Mouse (Mus musculus): ENCODE measurements around the gene Acsl1. TPM values are rescaled to one million over a fixed set of nuclear protein-coding genes. Genes with fewer than 3 reads are reported as not detected.
A peak's percentile ranks its signal among the peaks of the same experiment; 100 is the strongest.

The Acsl1 gene
- polyA plus RNA-seq, 1 experiment, result 2.6 TPM

DNA sequence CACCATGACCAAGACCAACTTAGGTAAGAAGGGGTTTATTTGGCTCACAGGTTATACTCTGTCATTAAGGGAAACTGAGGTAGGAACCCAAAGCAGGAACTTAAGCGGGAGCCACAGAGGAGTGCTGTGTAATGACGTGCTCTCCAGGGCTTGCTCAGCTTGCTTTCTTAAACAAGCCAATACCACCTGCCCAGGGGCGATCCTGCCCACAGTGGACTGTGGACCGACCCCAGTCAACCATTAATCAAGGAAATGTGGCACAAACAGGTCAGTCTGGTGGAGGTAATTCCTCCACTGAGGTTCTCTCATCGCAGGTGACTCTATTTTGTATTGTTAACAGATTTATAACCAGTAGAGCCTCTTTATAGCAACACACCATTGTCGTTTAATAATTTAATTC, 23.5 kb upstream of the Acsl1 start:
- H3K4me3 ChIP-seq (replicated peaks), result no peak overlapping the region
- H3K27me3 ChIP-seq (replicated peaks), result peaks cover 5% of the 10 kb centered on the region
- H3K4me1 ChIP-seq, result peaks cover 4% of the 10 kb centered on the region; the same call in 1 of the 2 replicates
- TF ChIP-seq GATA1 (IDR thresholded peaks at IDR 0.05; ENCODE audit: borderline replicate concordance, low read length), result no peak
- H3K36me3 ChIP-seq (replicated peaks; ENCODE audit: low read length), result no peaks in the 10 kb centered on the region
- no peaks in the 10 kb centered on the region for H3K9me3 ChIP-seq

GRCm38 (mm10) chr8:46448606-46449005, 22.2 kb upstream of the Acsl1 start:
- Histone ChIP-seq H3K9me3 (peaks cover 9% of the 10 kb centered on the region), H3K4me1 (peaks cover 4% of the 10 kb centered on the region; the same call in 1 of the 2 replicates), H3K4me3 (replicated peaks) (no peak overlapping the region), H3K27me3 (replicated peaks) (peaks cover 5% of the 10 kb centered on the region), H3K36me3 (replicated peaks; ENCODE audit: low read length) (no peaks in the 10 kb centered on the region)
- TF ChIP-seq FLI1 (IDR thresholded peaks at IDR 0.05; ENCODE audit: low read length) (no peak), GATA1 (IDR thresholded peaks at IDR 0.05; ENCODE audit: borderline replicate concordance, low read length) (no peak)

DNA sequence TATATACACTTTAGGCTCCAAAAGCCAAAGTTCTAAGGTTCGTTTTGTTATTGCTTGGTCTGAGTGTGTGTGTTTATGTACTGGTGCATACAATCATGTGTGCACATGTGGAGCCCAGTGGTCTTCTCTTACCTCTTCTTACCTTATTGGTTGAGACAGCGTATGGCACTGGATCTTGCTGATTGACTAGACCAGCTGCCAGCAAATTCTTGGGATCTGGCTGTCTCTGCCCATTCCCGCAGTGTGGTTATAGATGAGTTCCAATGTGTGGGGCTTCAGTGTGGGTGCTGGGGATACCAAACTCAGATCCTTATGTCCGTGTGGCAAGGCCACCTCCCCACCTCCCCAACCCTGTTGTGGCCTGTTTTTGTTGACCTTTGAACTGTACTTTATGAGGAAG, 21.8 kb upstream of the Acsl1 start:
- TF ChIP-seq GATA1 (IDR thresholded peaks at IDR 0.05; ENCODE audit: borderline replicate concordance, low read length), result no peak
- TF ChIP-seq FLI1 (IDR thresholded peaks at IDR 0.05; ENCODE audit: low read length), result no peak
- H3K9me3 ChIP-seq, result peaks cover 14% of the 10 kb centered on the region
- H3K36me3 ChIP-seq (replicated peaks; ENCODE audit: low read length), result no peaks in the 10 kb centered on the region
- H3K27me3 ChIP-seq (replicated peaks), result peaks cover 5% of the 10 kb centered on the region
- no peak overlapping the region for H3K4me3 ChIP-seq (replicated peaks)
- H3K4me1 ChIP-seq, result peaks cover 4% of the 10 kb centered on the region; the same call in 1 of the 2 replicates

DNA sequence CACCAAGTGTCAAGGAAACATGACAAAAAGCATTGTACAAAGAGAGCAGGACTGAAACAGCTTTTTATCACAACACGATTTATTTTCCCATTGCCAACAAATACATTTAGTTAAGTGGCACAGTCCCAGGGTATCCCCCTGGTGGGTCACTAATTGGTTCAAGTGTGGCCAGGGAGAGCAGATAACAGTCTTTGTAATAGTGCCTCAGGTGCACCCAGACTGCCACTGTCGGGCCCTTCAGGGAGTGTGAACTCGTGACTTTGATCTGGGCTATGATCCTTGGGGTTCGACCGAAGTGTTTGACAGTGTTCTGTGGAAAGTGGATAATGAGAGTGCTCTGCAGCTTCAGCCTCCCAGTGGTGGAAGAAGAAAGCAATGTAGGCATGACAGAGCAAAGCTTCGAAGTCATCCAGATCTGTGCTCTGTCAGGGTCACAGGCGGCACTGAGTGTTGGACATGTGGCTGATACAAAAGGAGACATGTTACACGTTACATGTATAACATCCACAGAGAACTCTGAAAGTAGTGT, 21.1 kb upstream of the Acsl1 start:
- TF ChIP-seq FLI1 (IDR thresholded peaks at IDR 0.05; ENCODE audit: low read length), result no peak
- TF ChIP-seq GATA1 (IDR thresholded peaks at IDR 0.05; ENCODE audit: borderline replicate concordance, low read length), result no peak
- Histone ChIP-seq H3K9me3 (peaks cover 20% of the 10 kb centered on the region), H3K36me3 (replicated peaks; ENCODE audit: low read length) (no peaks in the 10 kb centered on the region), H3K27me3 (replicated peaks) (peaks cover 5% of the 10 kb centered on the region), H3K4me3 (replicated peaks) (no peak overlapping the region), H3K4me1 (peaks cover 4% of the 10 kb centered on the region; the same call in 1 of the 2 replicates)

DNA sequence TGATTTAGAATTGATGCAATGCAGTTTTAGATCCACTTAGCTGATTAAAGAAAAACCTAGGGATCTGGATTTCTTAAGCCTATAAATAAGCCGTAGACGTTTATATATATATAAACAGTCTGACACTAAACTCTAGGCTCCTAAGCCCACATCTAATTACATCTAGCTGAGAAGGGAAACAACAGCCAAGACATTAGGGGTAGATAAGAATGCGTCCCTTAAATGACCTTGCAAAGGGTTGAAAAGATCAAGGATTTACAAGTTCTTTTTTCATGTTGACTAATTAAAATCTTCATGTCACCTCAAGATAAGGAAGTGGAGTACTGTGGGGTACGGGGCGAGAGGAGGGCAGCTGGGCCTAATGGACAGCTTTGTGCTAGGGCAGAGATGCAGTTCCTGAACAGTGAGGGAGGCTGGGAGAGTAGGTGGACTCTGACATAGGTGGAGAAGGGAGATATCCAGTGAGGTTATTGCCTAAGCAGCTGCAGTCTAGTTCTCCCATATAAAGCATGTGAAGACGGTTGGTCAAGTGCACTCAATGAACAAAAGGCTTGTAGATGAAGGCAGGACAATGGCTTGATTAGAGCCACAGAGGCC, 12.5 kb upstream of the Acsl1 start:
- TF ChIP-seq FLI1 (IDR thresholded peaks at IDR 0.05; ENCODE audit: low read length) (no peak), GATA1 (IDR thresholded peaks at IDR 0.05; ENCODE audit: borderline replicate concordance, low read length) (no peak)
- Histone ChIP-seq H3K4me1 (no peaks in the 10 kb centered on the region), H3K9me3 (peaks cover 14% of the 10 kb centered on the region), H3K27me3 (replicated peaks) (peaks cover 2% of the 10 kb centered on the region), H3K36me3 (replicated peaks; ENCODE audit: low read length) (no peaks in the 10 kb centered on the region), H3K4me3 (replicated peaks) (no peak overlapping the region)

DNA sequence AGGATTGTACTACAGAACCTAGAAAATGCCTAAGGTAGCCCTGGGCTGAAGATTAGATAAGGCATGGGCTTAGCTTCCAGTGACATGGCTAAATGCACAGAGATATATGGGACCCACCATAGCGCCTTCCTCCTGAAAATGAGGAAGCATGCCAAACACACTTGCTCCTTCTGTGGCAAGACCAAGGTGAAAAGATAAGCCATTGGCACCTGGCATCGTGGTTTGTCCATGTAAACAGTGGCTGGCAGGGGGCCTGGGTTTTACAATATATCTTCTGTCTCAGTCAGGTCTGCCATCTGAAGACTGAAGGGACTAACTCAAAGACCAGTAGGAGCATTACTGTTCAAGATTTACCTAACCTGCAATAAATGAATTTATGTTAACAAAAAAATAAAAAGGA, 2.4 kb upstream of the Acsl1 start:
- Histone ChIP-seq H3K36me3 (replicated peaks; ENCODE audit: low read length) (no peaks in the 10 kb centered on the region), H3K9me3 (no peaks in the 10 kb centered on the region), H3K4me1 (peaks cover 39% of the 10 kb centered on the region), H3K27me3 (replicated peaks) (no peaks in the 10 kb centered on the region), H3K4me3 (replicated peaks) (no peak overlapping the region)
- TF ChIP-seq GATA1 (IDR thresholded peaks at IDR 0.05; ENCODE audit: borderline replicate concordance, low read length) (no peak), FLI1 (IDR thresholded peaks at IDR 0.05; ENCODE audit: low read length) (no peak)

DNA sequence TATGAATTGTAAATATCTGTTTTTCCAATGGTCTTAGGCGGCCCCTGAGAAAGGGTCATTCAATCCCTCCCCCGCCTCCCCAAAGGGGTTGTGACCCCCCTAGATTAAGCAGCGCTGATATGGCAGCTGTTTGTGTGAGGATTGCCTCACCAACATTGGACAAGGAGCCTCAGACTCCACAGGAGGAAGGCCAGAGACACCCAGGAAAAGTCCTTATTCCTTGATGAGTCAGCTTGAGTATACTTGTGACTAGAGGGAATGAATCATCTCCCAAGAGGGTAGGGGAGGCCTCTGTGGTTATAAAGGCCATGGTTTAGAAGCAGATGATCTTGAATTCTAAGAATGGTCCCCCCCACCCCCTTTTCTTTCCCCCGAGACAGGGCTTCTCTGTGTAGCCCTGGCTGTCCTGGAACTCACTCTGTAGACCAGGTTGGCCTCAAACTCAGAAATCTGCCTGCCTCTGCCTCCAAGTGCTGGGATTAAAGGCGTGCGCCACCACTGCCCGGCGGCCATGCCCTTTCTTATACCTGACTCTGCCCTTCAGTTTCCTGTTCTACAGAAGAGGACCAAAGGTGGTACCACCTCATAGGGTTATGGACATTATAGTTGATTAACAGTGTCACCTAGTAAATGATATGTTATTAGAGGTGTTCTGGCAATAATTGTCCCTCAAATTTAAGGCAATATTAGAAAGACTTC, 1.6 kb upstream of the Acsl1 start:
- Histone ChIP-seq H3K4me1 (peaks cover 41% of the 10 kb centered on the region), H3K27me3 (replicated peaks) (no peaks in the 10 kb centered on the region), H3K4me3 (replicated peaks) (no peak overlapping the region), H3K36me3 (replicated peaks; ENCODE audit: low read length) (no peaks in the 10 kb centered on the region), H3K9me3 (no peaks in the 10 kb centered on the region)
- TF ChIP-seq FLI1 (IDR thresholded peaks at IDR 0.05; ENCODE audit: low read length), result no peak

GRCm38 (mm10) chr8:46470091-46470791, 596 bp upstream of the Acsl1 start:
- H3K4me1 ChIP-seq, result peaks cover 47% of the 10 kb centered on the region
- H3K4me3 ChIP-seq (replicated peaks), result peak overlapping the region; percentile 97
- TF ChIP-seq FLI1 (IDR thresholded peaks at IDR 0.05; ENCODE audit: low read length), result no peak
- no peak for TF ChIP-seq GATA1 (IDR thresholded peaks at IDR 0.05; ENCODE audit: borderline replicate concordance, low read length)
- H3K9me3 ChIP-seq, result no peaks in the 10 kb centered on the region
- H3K36me3 ChIP-seq (replicated peaks; ENCODE audit: low read length), result no peaks in the 10 kb centered on the region
- no peaks in the 10 kb centered on the region for H3K27me3 ChIP-seq (replicated peaks)

- no peaks in the 10 kb centered on the region for H3K9me3 ChIP-seq
- TF ChIP-seq FLI1 (IDR thresholded peaks at IDR 0.05; ENCODE audit: low read length) (no peak), GATA1 (IDR thresholded peaks at IDR 0.05; ENCODE audit: borderline replicate concordance, low read length) (no peak)
- peaks cover 3% of the 10 kb centered on the region for H3K36me3 ChIP-seq (replicated peaks; ENCODE audit: low read length)
- H3K4me3 ChIP-seq (replicated peaks), result peak overlapping the region; percentile 97
- H3K4me1 ChIP-seq, result peaks cover 63% of the 10 kb centered on the region
- no peaks in the 10 kb centered on the region for H3K27me3 ChIP-seq (replicated peaks)
Measured at GRCm38 (mm10) chr8:46471926-46472485, 1.2 kb downstream of the Acsl1 start.
